Mouse (Mus musculus) neural tube, embryonic 10.5 days (tissue): ENCODE results near the gene Myh3.

Experiments used
- DNase-seq: peaks from one replicate; pipeline ENCODE4 v3.0.0-alpha.2; 2017; ENCODE audit warnings: low spot score; ENCODE audit errors: extremely low spot score

Gene Myh3

GRCm38 (mm10) chr11:67078000-67078399 is at the start of gene Myh3:
Gene Myh3, plus strand, starts transcription at chr11:67078300.
- DNase-seq, result no peak

GRCm38 (mm10) chr11:67030904-67031602 is 47.0 kb upstream of the Myh3 start:
- DNase-seq, result no peak

- DNase-seq, result no peak
Measured at GRCm38 (mm10) chr11:67031603-67031915, 46.5 kb upstream of the Myh3 start.

GRCm38 (mm10) chr11:67034775-67035485 is 43.2 kb upstream of the Myh3 start:
- no peak for DNase-seq

GRCm38 (mm10) chr11:67036229-67036628 is 41.9 kb upstream of the Myh3 start:
- DNase-seq, result no peak

- no peak for DNase-seq
Measured at GRCm38 (mm10) chr11:67036892-67037291, 41.2 kb upstream of the Myh3 start.

GRCm38 (mm10) chr11:67039799-67040198 is 38.3 kb upstream of the Myh3 start:
- no peak for DNase-seq

- no peak for DNase-seq
Measured at GRCm38 (mm10) chr11:67040483-67040882, 37.6 kb upstream of the Myh3 start.

GRCm38 (mm10) chr11:67043007-67043406 is 35.1 kb upstream of the Myh3 start:
- DNase-seq, result no peak

GRCm38 (mm10) chr11:67044959-67045358 is 33.1 kb upstream of the Myh3 start:
- no peak for DNase-seq

GRCm38 (mm10) chr11:67047199-67047598 is 30.9 kb upstream of the Myh3 start:
- no peak for DNase-seq

GRCm38 (mm10) chr11:67048496-67048895 is 29.6 kb upstream of the Myh3 start:
- no peak for DNase-seq

- DNase-seq, result no peak
Measured at GRCm38 (mm10) chr11:67049256-67049655, 28.8 kb upstream of the Myh3 start.

GRCm38 (mm10) chr11:67051676-67052320 is 26.3 kb upstream of the Myh3 start:
- no peak for DNase-seq

- DNase-seq, result peak; percentile 85
Measured at GRCm38 (mm10) chr11:67052321-67052952, 25.7 kb upstream of the Myh3 start, which contains the start of the genes Adprm and Sco1. Gene Adprm, minus strand, starts transcription at chr11:67052594. Gene Sco1, plus strand, starts transcription at chr11:67052670.

- no peak for DNase-seq
Measured at GRCm38 (mm10) chr11:67054754-67055365, 23.2 kb upstream of the Myh3 start.

- DNase-seq, result no peak
Measured at GRCm38 (mm10) chr11:67061311-67061710, 16.8 kb upstream of the Myh3 start.

- no peak for DNase-seq
Measured at GRCm38 (mm10) chr11:67062726-67063125, 15.4 kb upstream of the Myh3 start.

- no peak for DNase-seq
Measured at GRCm38 (mm10) chr11:67067741-67068140, 10.4 kb upstream of the Myh3 start.

GRCm38 (mm10) chr11:67072615-67073130 is 5.4 kb upstream of the Myh3 start:
- DNase-seq, result no peak

- DNase-seq, result no peak
Measured at GRCm38 (mm10) chr11:67075036-67075435, 3.1 kb upstream of the Myh3 start.
